Mouse (Mus musculus) midbrain, embryonic 16.5 days (tissue): ENCODE data around the gene Oas1g. TPM values are rescaled to one million over a fixed set of nuclear protein-coding genes. Genes with fewer than 3 reads are reported as not detected.
"Not testable (repeated sequence)": the region's sequence is repeated elsewhere in the genome, so short reads cannot be mapped to it uniquely, and the experiment has no call there.

ENCODE experiments used
- ATAC-seq: fragments of 200-750 bp; cut with Nextera tagmentation; 2 replicates; pipeline ENCODE4 v1.8.0; 2017; ENCODE audit warnings: moderate TSS enrichment
- H3K27ac ChIP-seq: fragments of 300-500 bp; sonication (generic); 2 replicates; pipeline ENCODE4 v1.5.1; 2014; ENCODE audit warnings: mild to moderate bottlenecking, low read length, mixed read lengths
- H3K27me3 ChIP-seq: fragments of 300-500 bp; sonication (generic); 2 replicates; pipeline ENCODE4 v1.6.1; 2014; ENCODE audit warnings: low read depth, low read length, mixed read lengths; ENCODE audit not compliant: control insufficient read depth, insufficient read depth
- H3K36me3 ChIP-seq: fragments of 300-500 bp; sonication (generic); 2 replicates; pipeline ENCODE4 v1.6.1; 2014; ENCODE audit warnings: mild to moderate bottlenecking, low read length, moderate library complexity, mixed read lengths; ENCODE audit not compliant: control insufficient read depth, insufficient read depth
- H3K4me1 ChIP-seq: fragments of 300-500 bp; sonication (generic); 2 replicates; pipeline ENCODE4 v1.6.1; 2014; ENCODE audit warnings: mild to moderate bottlenecking, low read length, mixed read lengths; ENCODE audit not compliant: control insufficient read depth, insufficient read depth
- H3K4me2 ChIP-seq: fragments of 300-500 bp; sonication (generic); 2 replicates; pipeline ENCODE4 v1.6.1; 2014; ENCODE audit warnings: mild to moderate bottlenecking, low read length, mixed read lengths
- H3K4me3 ChIP-seq: fragments of 300-500 bp; sonication (generic); 2 replicates; pipeline ENCODE4 v1.5.1; 2014; ENCODE audit warnings: low read depth, mild to moderate bottlenecking, low read length, moderate library complexity, mixed read lengths
- H3K9ac ChIP-seq: fragments of 300-500 bp; sonication (generic); 2 replicates; pipeline ENCODE4 v1.6.1; 2014; ENCODE audit warnings: low read depth, low read length, mixed read lengths
- H3K9me3 ChIP-seq: fragments of 300-500 bp; sonication (generic); replicated peaks from 2 replicates; pipeline ENCODE4 v1.6.1; 2014; ENCODE audit warnings: mild to moderate bottlenecking, low read length, mixed read lengths; ENCODE audit not compliant: control insufficient read depth, poor library complexity, severe bottlenecking
- WGBS: fragments of 180-500 bp; shearing (Covaris S2); extraction: QIAGEN DNeasy Blood & Tissue Kit; methylation state at CpG from one replicate; pipeline ENCODE4 v1.1.7; 2014; 5-methylcytosine and 5-hydroxymethylcytosine counted together
- polyA plus RNA-seq: library from polyadenylated mRNA; unstranded; fragments of >200 nt; fragmentation: Nextera tagmentation; extraction: Ambion mirVana; gene quantifications from 2 replicates; pipeline ENCODE4 v1.2.1, GENCODE M21; 2015

Oas1g gene
- polyA plus RNA-seq, 1 experiment from 2014 or later: not detected

- Histone ChIP-seq H3K27ac (no peak overlapping the region), H3K4me3 (no peak overlapping the region), H3K36me3 (no peaks in the 10 kb centered on the region), H3K4me1 (no peaks in the 10 kb centered on the region), H3K4me2 (no peak overlapping the region), H3K27me3 (no peaks in the 10 kb centered on the region), H3K9ac (no peak overlapping the region), H3K9me3 (no peaks in the 10 kb centered on the region)
- 54% methylated on average over 7 of the region's 7 CpGs for whole genome bisulfite sequencing
- ATAC-seq: no peak
Observed at GRCm38 (mm10) chr5:120908196-120908920, 20.9 kb upstream of the Oas1g start.

- not testable (repeated sequence) for H3K27me3 ChIP-seq
Observed at GRCm38 (mm10) chr5:120906791-120907733, 19.6 kb upstream of the Oas1g start, which contains the start of gene Oas1a. Gene Oas1a, minus strand, starts transcription at chr5:120907521.

GRCm38 (mm10) chr5:120902056-120902455 is 14.6 kb upstream of the Oas1g start:
- Histone ChIP-seq H3K27me3 (no peaks in the 10 kb centered on the region), H3K36me3 (no peaks in the 10 kb centered on the region), H3K4me3 (no peak overlapping the region), H3K27ac (no peak overlapping the region), H3K9me3 (peaks cover 3% of the 10 kb centered on the region; the same call in 1 of the 2 replicates), H3K4me2 (no peak overlapping the region), H3K4me1 (no peaks in the 10 kb centered on the region), H3K9ac (no peak overlapping the region)
- ATAC-seq: no peak
- WGBS: 95% methylated on average over 5 of the region's 5 CpGs

More at GRCm38 (mm10) chr5:120906791-120907733, 19.6 kb upstream of the Oas1g start, which contains the start of gene Oas1a:
- not testable (repeated sequence) for H3K4me1 ChIP-seq, H3K4me3 ChIP-seq, H3K36me3 ChIP-seq, ATAC-seq, H3K9ac ChIP-seq, H3K27ac ChIP-seq, H3K4me2 ChIP-seq, H3K9me3 ChIP-seq
- WGBS: 37% methylated on average over 8 of the region's 12 CpGs

- Histone ChIP-seq H3K36me3 (no peaks in the 10 kb centered on the region), H3K9me3 (peaks cover 3% of the 10 kb centered on the region; the same call in 1 of the 2 replicates), H3K4me1 (no peaks in the 10 kb centered on the region), H3K27me3 (no peaks in the 10 kb centered on the region), H3K27ac (no peak overlapping the region), H3K9ac (no peak overlapping the region), H3K4me3 (no peak overlapping the region), H3K4me2 (no peak overlapping the region)
- ATAC-seq: no peak
- WGBS: 37% methylated on average over 1 of the region's 1 CpGs
Observed at GRCm38 (mm10) chr5:120900666-120901065, 13.3 kb upstream of the Oas1g start.

- no peak overlapping the region for H3K4me2 ChIP-seq
- no peaks in the 10 kb centered on the region for H3K27me3 ChIP-seq
- H3K4me1 ChIP-seq: no peaks in the 10 kb centered on the region
- H3K9me3 ChIP-seq: peaks cover 3% of the 10 kb centered on the region; the same call in 1 of the 2 replicates
- H3K4me3 ChIP-seq: no peak overlapping the region
- H3K27ac ChIP-seq: no peak overlapping the region
- H3K36me3 ChIP-seq: no peaks in the 10 kb centered on the region
- H3K9ac ChIP-seq: no peak overlapping the region
- no peak for ATAC-seq
Observed at GRCm38 (mm10) chr5:120898726-120899125, 11.3 kb upstream of the Oas1g start.

- H3K9me3 ChIP-seq: peaks cover 3% of the 10 kb centered on the region; the same call in 1 of the 2 replicates
- no peak overlapping the region for H3K9ac ChIP-seq
- no peaks in the 10 kb centered on the region for H3K36me3 ChIP-seq
- ATAC-seq: no peak
- no peaks in the 10 kb centered on the region for H3K4me1 ChIP-seq
- WGBS: 86% methylated on average over 6 of the region's 6 CpGs
- H3K4me3 ChIP-seq: no peak overlapping the region
- no peak overlapping the region for H3K27ac ChIP-seq
- H3K27me3 ChIP-seq: no peaks in the 10 kb centered on the region
- H3K4me2 ChIP-seq: no peak overlapping the region
Observed at GRCm38 (mm10) chr5:120898307-120898706, 10.9 kb upstream of the Oas1g start.

- no peak for ATAC-seq
- Histone ChIP-seq H3K9me3 (peaks cover 3% of the 10 kb centered on the region; the same call in 1 of the 2 replicates), H3K36me3 (no peaks in the 10 kb centered on the region), H3K27ac (no peak overlapping the region), H3K4me3 (no peak overlapping the region), H3K4me2 (no peak overlapping the region), H3K4me1 (no peaks in the 10 kb centered on the region), H3K9ac (no peak overlapping the region), H3K27me3 (no peaks in the 10 kb centered on the region)
- WGBS: 78% methylated on average over 11 of the region's 11 CpGs
Observed at GRCm38 (mm10) chr5:120895231-120895900, 8.0 kb upstream of the Oas1g start.

GRCm38 (mm10) chr5:120894692-120895091 is 7.3 kb upstream of the Oas1g start:
- H3K4me3 ChIP-seq, H3K9me3 ChIP-seq, H3K36me3 ChIP-seq, H3K4me1 ChIP-seq, H3K9ac ChIP-seq, ATAC-seq, H3K4me2 ChIP-seq, H3K27ac ChIP-seq, H3K27me3 ChIP-seq: not testable (repeated sequence)
- 72% methylated on average over 2 of the region's 2 CpGs for WGBS
